10 mouse cellular contexts compared by ENCODE assay signal in genomic region chr8:119559402-119559720, GRCm38 (mm10). TPM values are rescaled to one million over a fixed set of nuclear protein-coding genes. Genes with fewer than 3 reads are reported as not detected.
DNase-seq lines count a peak whose midpoint lies in the region; ATAC-seq and TF ChIP-seq lines count a peak whose summit lies in the region.
"Had no signal": no experiment of that assay in that cellular context is flagged by ENCODE, and none has a peak within 500 bp of the region (broad histone marks: within the 10 kb centered on the region; RNA-seq: fewer than 3 reads in every experiment).

No protein-coding gene starts in this region.

- H3K27me3 ChIP-seq in kidney, embryonic 16.5 days (ENCODE audit: insufficient read depth, low read length): no peaks in the 10 kb centered on the region
- H3K27me3 ChIP-seq in embryonic facial prominence, embryonic 15.5 days: no peaks in the 10 kb centered on the region
- no peaks in the 10 kb centered on the region for H3K27me3 ChIP-seq in intestine, postnatal 0 days (replicated peaks; ENCODE audit: control insufficient read depth, insufficient read depth, low read length)
- H3K27me3 ChIP-seq in neural tube, embryonic 11.5 days (ENCODE audit: control insufficient read depth, insufficient read depth, low read length): no peaks in the 10 kb centered on the region

- ATAC-seq in kidney, embryonic 16.5 days (ENCODE audit: low FRiP score, low TSS enrichment): no peak
- no peak for ATAC-seq in embryonic facial prominence, embryonic 15.5 days (ENCODE audit: insufficient number of reproducible peaks, low FRiP score, low TSS enrichment, low read depth)
- ATAC-seq in intestine, postnatal 0 days: no peak
- ATAC-seq in neural tube, embryonic 11.5 days (ENCODE audit: insufficient read depth, low FRiP score, low TSS enrichment): no peak
- ATAC-seq in erythroid progenitor cell, adult 5-6 weeks (replicated peaks; ENCODE audit: low FRiP score, poor library complexity, severe bottlenecking): no peak

- H3K9ac ChIP-seq in kidney, embryonic 16.5 days (replicated peaks; ENCODE audit: low read length): peak overlapping the region; percentile 78
- no peak overlapping the region for H3K9ac ChIP-seq in embryonic facial prominence, embryonic 15.5 days
- peak overlapping the region; percentile 57 for H3K9ac ChIP-seq in intestine, postnatal 0 days (ENCODE audit: low read depth, low read length)
- peak overlapping the region; percentile 83; the same call in 1 of the 2 replicates for H3K9ac ChIP-seq in neural tube, embryonic 11.5 days (ENCODE audit: low read length)

- no peak overlapping the region for H3K4me2 ChIP-seq in kidney, embryonic 16.5 days (replicated peaks; ENCODE audit: low read depth, low read length)
- H3K4me2 ChIP-seq in embryonic facial prominence, embryonic 15.5 days (replicated peaks): peak overlapping the region; percentile 61
- peak overlapping the region; percentile 77 for H3K4me2 ChIP-seq in intestine, postnatal 0 days (replicated peaks; ENCODE audit: low read depth)
- no peak overlapping the region; the same call in 1 of the 2 replicates for H3K4me2 ChIP-seq in neural tube, embryonic 11.5 days (ENCODE audit: low read depth)

- no peak for TF ChIP-seq CTCF in intestine, postnatal 0 days (IDR thresholded peaks at IDR 0.05; ENCODE audit: low read depth)

- H3K4me3 ChIP-seq in kidney, embryonic 16.5 days (ENCODE audit: low read length): no peak overlapping the region
- H3K4me3 ChIP-seq in embryonic facial prominence, embryonic 15.5 days (replicated peaks): peak overlapping the region; percentile 89; the same call in 1 of the 2 replicates
- no peak overlapping the region for H3K4me3 ChIP-seq in intestine, postnatal 0 days (ENCODE audit: low read depth, low read length)
- H3K4me3 ChIP-seq in neural tube, embryonic 11.5 days (ENCODE audit: low read depth, low read length): no peak overlapping the region

- H3K4me1 ChIP-seq in kidney, embryonic 16.5 days (ENCODE audit: insufficient read depth, low read length): peaks cover 21% of the 10 kb centered on the region
- peaks cover 26% of the 10 kb centered on the region for H3K4me1 ChIP-seq in embryonic facial prominence, embryonic 15.5 days
- H3K4me1 ChIP-seq in intestine, postnatal 0 days (replicated peaks; ENCODE audit: control insufficient read depth, insufficient read depth, low read length): peaks cover 7% of the 10 kb centered on the region
- H3K4me1 ChIP-seq in neural tube, embryonic 11.5 days (ENCODE audit: control insufficient read depth, insufficient read depth, low read length): peaks cover 8% of the 10 kb centered on the region

- H3K36me3 ChIP-seq in kidney, embryonic 16.5 days (ENCODE audit: insufficient read depth, low read length): peaks cover 17% of the 10 kb centered on the region; the same call in 1 of the 2 replicates
- H3K36me3 ChIP-seq in embryonic facial prominence, embryonic 15.5 days: peaks cover 25% of the 10 kb centered on the region
- H3K36me3 ChIP-seq in intestine, postnatal 0 days (ENCODE audit: control insufficient read depth, insufficient read depth): peaks cover 33% of the 10 kb centered on the region
- H3K36me3 ChIP-seq in neural tube, embryonic 11.5 days (ENCODE audit: control insufficient read depth, insufficient read depth, low read length): peaks cover 8% of the 10 kb centered on the region; the same call in 1 of the 2 replicates

- no peak for DNase-seq in kidney, adult 18-20 months
- DNase-seq in neural tube, embryonic 11.5 days (ENCODE audit: low spot score): no peak
- DNase-seq in spleen, adult 18-20 months: no peak
- no peak for DNase-seq in cerebellum, postnatal 10 days

- 91% methylated on average over 6 of the region's 6 CpGs for WGBS in kidney, embryonic 16.5 days
- 88% methylated on average over 6 of the region's 6 CpGs for WGBS in embryonic facial prominence, embryonic 15.5 days
- 84% methylated on average over 6 of the region's 6 CpGs for WGBS in intestine, postnatal 0 days
- 86% methylated on average over 6 of the region's 6 CpGs for WGBS in neural tube, embryonic 11.5 days

- no peaks in the 10 kb centered on the region for H3K9me3 ChIP-seq in kidney, embryonic 16.5 days (ENCODE audit: low read length)
- no peaks in the 10 kb centered on the region for H3K9me3 ChIP-seq in embryonic facial prominence, embryonic 15.5 days (replicated peaks)
- H3K9me3 ChIP-seq in intestine, postnatal 0 days (ENCODE audit: control insufficient read depth): no peaks in the 10 kb centered on the region
- H3K9me3 ChIP-seq in neural tube, embryonic 11.5 days (ENCODE audit: control insufficient read depth, low read length): no peaks in the 10 kb centered on the region

- H3K27ac ChIP-seq in kidney, embryonic 16.5 days (ENCODE audit: low read length): peak overlapping the region; percentile 76
- H3K27ac ChIP-seq in embryonic facial prominence, embryonic 15.5 days (replicated peaks): peak overlapping the region; percentile 94
- H3K27ac ChIP-seq in intestine, postnatal 0 days (ENCODE audit: low read depth, low read length): peak overlapping the region; percentile 73
- no peak overlapping the region for H3K27ac ChIP-seq in neural tube, embryonic 11.5 days (ENCODE audit: low read depth, low read length)

RNA-seq across cellular contexts. Expression of gene Mbtps1, which starts 0.8 kb away (rescaled TPM):
- 131 TPM in 2 replicates for polyA plus RNA-seq in kidney, embryonic 16.5 days (2015; fragmentation: Nextera tagmentation; extraction: Ambion mirVana)
- polyA plus RNA-seq in embryonic facial prominence, embryonic 15.5 days (2015; fragmentation: Nextera tagmentation; extraction: Ambion mirVana): 118 TPM in 2 replicates
- 32.8 and 33.3 TPM in 2 replicates for polyA plus RNA-seq in intestine, postnatal 0 days (2015; fragmentation: Nextera tagmentation; extraction: Ambion mirVana)
- 97.5 and 105 TPM in 2 replicates for polyA plus RNA-seq in neural tube, embryonic 11.5 days (2014; fragmentation: Nextera tagmentation; extraction: Ambion mirVana)
- 30.3 and 88.4 TPM in 2 replicates for total RNA-seq in erythroid progenitor cell, adult 5-6 weeks (2015; ENCODE audit: low replicate concordance)
- total RNA-seq in erythroid progenitor cell, adult 5-6 weeks (2017; ENCODE audit: low replicate concordance): 35.7 and 42.7 TPM in 2 replicates

RNA-seq across cellular contexts. Expression of gene Hsdl1, which starts 15.6 kb away (rescaled TPM):
- 39.8 and 43.1 TPM in 2 replicates for polyA plus RNA-seq in kidney, embryonic 16.5 days (2015; fragmentation: Nextera tagmentation; extraction: Ambion mirVana)
- 30.0 and 31.1 TPM in 2 replicates for polyA plus RNA-seq in embryonic facial prominence, embryonic 15.5 days (2015; fragmentation: Nextera tagmentation; extraction: Ambion mirVana)
- 21.6 and 21.8 TPM in 2 replicates for polyA plus RNA-seq in intestine, postnatal 0 days (2015; fragmentation: Nextera tagmentation; extraction: Ambion mirVana)
- polyA plus RNA-seq in neural tube, embryonic 11.5 days (2014; fragmentation: Nextera tagmentation; extraction: Ambion mirVana): 74.4 and 87.6 TPM in 2 replicates
- 8.4 and 15.9 TPM in 2 replicates for total RNA-seq in erythroid progenitor cell, adult 5-6 weeks (2015; ENCODE audit: low replicate concordance)
- total RNA-seq in erythroid progenitor cell, adult 5-6 weeks (2017; ENCODE audit: low replicate concordance): 24.1 and 26.2 TPM in 2 replicates

RNA-seq across cellular contexts. Expression of gene Dnaaf1, which starts 15.7 kb away (rescaled TPM):
- 0.27 and 0.37 TPM in 2 replicates for polyA plus RNA-seq in kidney, embryonic 16.5 days (2015; fragmentation: Nextera tagmentation; extraction: Ambion mirVana)
- polyA plus RNA-seq in embryonic facial prominence, embryonic 15.5 days (2015; fragmentation: Nextera tagmentation; extraction: Ambion mirVana): 2.9 and 6.8 TPM in 2 replicates
- polyA plus RNA-seq in intestine, postnatal 0 days (2015; fragmentation: Nextera tagmentation; extraction: Ambion mirVana): 3.6 and 4.2 TPM in 2 replicates
- not detected in 2 replicates for polyA plus RNA-seq in neural tube, embryonic 11.5 days (2014; fragmentation: Nextera tagmentation; extraction: Ambion mirVana)
- total RNA-seq in erythroid progenitor cell, adult 5-6 weeks (2015; ENCODE audit: low replicate concordance): not detected in 2 replicates
- total RNA-seq in erythroid progenitor cell, adult 5-6 weeks (2017; ENCODE audit: low replicate concordance): not detected in 2 replicates
- polyA plus RNA-seq: activated CD4-positive, CD25-positive, alpha-beta regulatory T cell, adult 4 months; embryonic facial prominence, embryonic 11.5 days had no signal

RNA-seq across cellular contexts. Expression of gene Taf1c, which starts 45.7 kb away (rescaled TPM):
- polyA plus RNA-seq in kidney, embryonic 16.5 days (2015; fragmentation: Nextera tagmentation; extraction: Ambion mirVana): 15.4 and 15.5 TPM in 2 replicates
- 11.8 and 13.3 TPM in 2 replicates for polyA plus RNA-seq in embryonic facial prominence, embryonic 15.5 days (2015; fragmentation: Nextera tagmentation; extraction: Ambion mirVana)
- 5.0 and 5.1 TPM in 2 replicates for polyA plus RNA-seq in intestine, postnatal 0 days (2015; fragmentation: Nextera tagmentation; extraction: Ambion mirVana)
- polyA plus RNA-seq in neural tube, embryonic 11.5 days (2014; fragmentation: Nextera tagmentation; extraction: Ambion mirVana): 11.7 and 14.1 TPM in 2 replicates
- total RNA-seq in erythroid progenitor cell, adult 5-6 weeks (2015; ENCODE audit: low replicate concordance): 2.5 and 4.3 TPM in 2 replicates
- 2.4 and 3.0 TPM in 2 replicates for total RNA-seq in erythroid progenitor cell, adult 5-6 weeks (2017; ENCODE audit: low replicate concordance)

RNA-seq across cellular contexts. Expression of gene Adad2, which starts 53.2 kb away (rescaled TPM):
- 0.12 and 0.14 TPM in 2 replicates for polyA plus RNA-seq in kidney, embryonic 16.5 days (2015; fragmentation: Nextera tagmentation; extraction: Ambion mirVana)
- polyA plus RNA-seq in embryonic facial prominence, embryonic 15.5 days (2015; fragmentation: Nextera tagmentation; extraction: Ambion mirVana): 0.14 and 0.24 TPM in 2 replicates
- 0.08 and 0.17 TPM in 2 replicates for polyA plus RNA-seq in intestine, postnatal 0 days (2015; fragmentation: Nextera tagmentation; extraction: Ambion mirVana)
- 0.12 TPM in 1 of 2 replicates, not detected in the other for polyA plus RNA-seq in neural tube, embryonic 11.5 days (2014; fragmentation: Nextera tagmentation; extraction: Ambion mirVana)
- total RNA-seq in erythroid progenitor cell, adult 5-6 weeks (2015; ENCODE audit: low replicate concordance): not detected in 2 replicates
- not detected in 2 replicates for total RNA-seq in erythroid progenitor cell, adult 5-6 weeks (2017; ENCODE audit: low replicate concordance)
- polyA plus RNA-seq: activated CD4-positive, CD25-positive, alpha-beta regulatory T cell, adult 4 months had no signal

Comparison
In these comparisons a context has a peak if more than half of its experiments do, and no peak if none do; other contexts are left out.
1. H3K4me2 ChIP-seq: peak in embryonic facial prominence, embryonic 15.5 days (single experiment) and intestine, postnatal 0 days (single experiment); none in kidney, embryonic 16.5 days (single experiment) and neural tube, embryonic 11.5 days (single experiment).